Mouse (Mus musculus): ENCODE measurements around the gene Slc6a3.

The Slc6a3 gene

GRCm38 (mm10) chr13:73592546-73592945 lies 56.0 kb downstream of the Slc6a3 start:
- no peak for DNase-seq

GRCm38 (mm10) chr13:73596276-73596675 lies 59.7 kb downstream of the Slc6a3 start:
- DNase-seq = no peak

- no peak for DNase-seq
Observed at GRCm38 (mm10) chr13:73600217-73600616, 63.7 kb downstream of the Slc6a3 start.

- no peak for DNase-seq
Observed at GRCm38 (mm10) chr13:73603046-73603445, 66.5 kb downstream of the Slc6a3 start.

- DNase-seq = peak; percentile 97 to 99
Observed at GRCm38 (mm10) chr13:73603522-73604155, 67.1 kb downstream of the Slc6a3 start, which contains the start of gene Clptm1l. TSS of gene Clptm1l (plus strand) at chr13:73604006.

GRCm38 (mm10) chr13:73604156-73604957 lies 67.8 kb downstream of the Slc6a3 start:
- DNase-seq = no peak

- DNase-seq = no peak
Observed at GRCm38 (mm10) chr13:73618406-73618805, 81.9 kb downstream of the Slc6a3 start.

- peak in 1 of 2 experiments; percentile 11 for DNase-seq
Observed at GRCm38 (mm10) chr13:73620637-73621036, 84.1 kb downstream of the Slc6a3 start.

- no peak for DNase-seq
Observed at GRCm38 (mm10) chr13:73626410-73626744, 89.8 kb downstream of the Slc6a3 start.

GRCm38 (mm10) chr13:73626745-73627549 lies 90.4 kb downstream of the Slc6a3 start, which contains the start of gene Tert:
TSS of gene Tert (plus strand) at chr13:73626911.
- DNase-seq = peak; percentile 68 to 80

Data from kidney, postnatal 25 days (tissue).